11 mouse cellular contexts compared by ENCODE assay signal in the genomic region with DNA sequence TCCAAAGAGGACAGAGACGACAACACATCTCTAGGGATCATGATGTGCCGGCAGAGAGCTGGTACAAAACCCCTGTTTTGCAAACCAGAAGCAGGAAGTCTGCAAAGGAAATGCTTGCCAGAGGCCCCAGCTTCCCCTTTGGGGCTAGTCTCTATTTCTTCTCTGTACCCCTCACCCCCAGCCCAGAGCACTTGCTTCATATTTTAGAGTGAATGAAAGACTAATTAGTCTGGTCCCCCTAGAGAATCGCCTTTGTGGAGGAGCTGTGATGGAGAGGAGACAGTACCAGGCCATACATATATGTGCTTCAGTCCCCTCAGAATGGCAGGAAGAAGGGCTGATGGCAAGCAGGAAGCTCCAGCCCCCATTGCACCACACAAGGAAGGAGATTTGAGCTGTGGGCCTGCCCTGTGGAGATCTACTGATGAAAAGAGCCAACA. TPM values are rescaled to one million over a fixed set of nuclear protein-coding genes. Genes with fewer than 3 reads are reported as not detected.
A peak's percentile ranks its signal among the peaks of the same experiment; 100 is the strongest.
DNase-seq lines count a peak whose midpoint lies in the region; ATAC-seq and TF ChIP-seq lines count a peak whose summit lies in the region.
"Had no signal": no experiment of that assay in that cellular context is flagged by ENCODE, and none has a peak within 500 bp of the region (broad histone marks: within the 10 kb centered on the region; RNA-seq: fewer than 3 reads in every experiment).

No protein-coding gene starts in this region.

- H3K4me2 ChIP-seq in neural tube, embryonic 13.5 days: no peak overlapping the region
- H3K4me2 ChIP-seq in neural tube, embryonic 15.5 days: no peak overlapping the region

- H3K4me1 ChIP-seq in neural tube, embryonic 13.5 days (replicated peaks): peaks cover 27% of the 10 kb centered on the region
- H3K4me1 ChIP-seq in neural tube, embryonic 15.5 days: peaks cover 12% of the 10 kb centered on the region
- peaks cover 66% of the 10 kb centered on the region for H3K4me1 ChIP-seq in megakaryocyte, embryonic 14.5 days
- H3K4me1 ChIP-seq in kidney, adult 2 months (ENCODE audit: control insufficient read depth, insufficient read depth, low read length): no peaks in the 10 kb centered on the region

- ATAC-seq in neural tube, embryonic 13.5 days (ENCODE audit: low read depth): no peak
- no peak for ATAC-seq in neural tube, embryonic 15.5 days (ENCODE audit: low FRiP score)
- ATAC-seq: hindbrain, embryonic 16.5 days had no signal

- H3K36me3 ChIP-seq in neural tube, embryonic 13.5 days: no peaks in the 10 kb centered on the region
- no peaks in the 10 kb centered on the region for H3K36me3 ChIP-seq in neural tube, embryonic 15.5 days
- H3K36me3 ChIP-seq in megakaryocyte, embryonic 14.5 days (replicated peaks; ENCODE audit: low read length): no peaks in the 10 kb centered on the region
- H3K36me3 ChIP-seq in kidney, adult 2 months (ENCODE audit: control insufficient read depth, insufficient read depth, low read length): no peaks in the 10 kb centered on the region

- peak; percentile 52 for DNase-seq in heart, adult 8-10 months (ENCODE audit: low spot score)
- no peak for DNase-seq in heart, postnatal 14 days
- DNase-seq in adrenal gland, postnatal 4 days (ENCODE audit: low spot score in 2 of 2): no peak
- DNase-seq in kidney, adult 8-10 months: no peak
- no peak for DNase-seq in kidney, adult 2 months
- DNase-seq: adrenal gland, postnatal 25 days had no signal

- H3K27ac ChIP-seq in neural tube, embryonic 13.5 days (replicated peaks): peak overlapping the region; percentile 38; the same call in 1 of the 2 replicates
- H3K27ac ChIP-seq in neural tube, embryonic 15.5 days (replicated peaks): no peak overlapping the region
- H3K27ac ChIP-seq in kidney, adult 2 months (ENCODE audit: insufficient read depth, low read depth, low read length): no peak overlapping the region

- TF ChIP-seq CTCF in kidney, adult 2 months (conservative IDR thresholded peaks at IDR 0.05; ENCODE audit: insufficient read depth, insufficient read length, low read depth, low read length): no peak

- H3K27me3 ChIP-seq in neural tube, embryonic 13.5 days: no peaks in the 10 kb centered on the region
- H3K27me3 ChIP-seq in neural tube, embryonic 15.5 days (replicated peaks): no peaks in the 10 kb centered on the region
- peaks cover 41% of the 10 kb centered on the region for H3K27me3 ChIP-seq in megakaryocyte, embryonic 14.5 days (replicated peaks)
- no peaks in the 10 kb centered on the region for H3K27me3 ChIP-seq in kidney, adult 2 months (replicated peaks; ENCODE audit: control insufficient read depth, insufficient read depth, low read length)

- no peak for TF ChIP-seq POLR2A in kidney, adult 2 months (IDR thresholded peaks at IDR 0.05; ENCODE audit: low read depth, low read length)

- no peak overlapping the region for H3K9ac ChIP-seq in neural tube, embryonic 13.5 days
- H3K9ac ChIP-seq in neural tube, embryonic 15.5 days (replicated peaks): no peak overlapping the region

- no peaks in the 10 kb centered on the region for H3K9me3 ChIP-seq in neural tube, embryonic 13.5 days
- no peaks in the 10 kb centered on the region for H3K9me3 ChIP-seq in neural tube, embryonic 15.5 days (replicated peaks)
- H3K9me3 ChIP-seq in megakaryocyte, embryonic 14.5 days: no peaks in the 10 kb centered on the region

- intact Hi-C loops in heart, postnatal 14 days (cut with DNase I): no loop called here

- WGBS in neural tube, embryonic 13.5 days: 84% methylated on average over 3 of the region's 3 CpGs
- 86% methylated on average over 3 of the region's 3 CpGs for WGBS in neural tube, embryonic 15.5 days
- WGBS in kidney, adult 2 months: 66% methylated on average over 3 of the region's 3 CpGs

- no peak overlapping the region for H3K4me3 ChIP-seq in neural tube, embryonic 13.5 days
- H3K4me3 ChIP-seq in neural tube, embryonic 15.5 days (replicated peaks): no peak overlapping the region
- H3K4me3 ChIP-seq in megakaryocyte, embryonic 14.5 days (replicated peaks): peak overlapping the region; percentile 76
- H3K4me3 ChIP-seq in kidney, adult 2 months (ENCODE audit: insufficient read depth, low read depth, low read length): no peak overlapping the region
- H3K4me3 ChIP-seq: erythroblast, embryonic 14.5 days had no signal

RNA-seq across cellular contexts. Expression of a gene that starts 10.7 kb away (rescaled TPM):
- 1 to 10 TPM; 4.1 to 7.7 (median 6.6) TPM for total RNA-seq in heart, adult 8-10 months (2022)
- 10 to 100 TPM; 13.7 to 17.8 TPM for total RNA-seq in heart, postnatal 14 days (2021)
- 23.4 and 24.8 TPM in 2 replicates for polyA plus RNA-seq in neural tube, embryonic 13.5 days (2015; fragmentation: Nextera tagmentation; extraction: Ambion mirVana)
- polyA plus RNA-seq in neural tube, embryonic 15.5 days (2015; fragmentation: Nextera tagmentation; extraction: Ambion mirVana): 21.6 and 22.5 TPM in 2 replicates
- polyA plus RNA-seq in megakaryocyte, embryonic 14.5 days (2012; ENCODE audit: insufficient read depth, low replicate concordance): 2.8 and 5.4 TPM in 2 replicates
- total RNA-seq in adrenal gland, postnatal 4 days (2021): 10 to 100 TPM; 14.5 to 16.7 TPM
- polyA plus RNA-seq in kidney, adult 2 months (2012; rRNA removed): 4.6 and 9.2 TPM in 2 replicates
